Mouse (Mus musculus) limb, embryonic 12.5 days (tissue): ENCODE measurements at regions not wholly inside any gene's neighbourhood (a gene's known extent, or its start where the extent isn't known, plus 50 kb on each side); places are given as distances from the start of the nearest gene placed in this dataset.

Source experiments
- ATAC-seq: fragments of 200-750 bp; cut with Nextera tagmentation; 2 replicates; pipeline ENCODE4 v1.8.0; 2017; ENCODE audit warnings: low read depth, moderate TSS enrichment; ENCODE audit not compliant: insufficient number of reproducible peaks, insufficient read depth, low FRiP score, low TSS enrichment
- H3K27ac ChIP-seq: fragments of 300-500 bp; sonication (generic); 2 replicates; pipeline ENCODE4 v1.5.1; 2016; ENCODE audit warnings: mild to moderate bottlenecking, moderate library complexity
- H3K27me3 ChIP-seq: fragments of 300-500 bp; sonication (generic); 2 replicates; pipeline ENCODE4 v1.6.1; 2016; ENCODE audit warnings: mild to moderate bottlenecking, moderate library complexity
- H3K36me3 ChIP-seq: fragments of 300-500 bp; sonication (generic); 2 replicates; pipeline ENCODE4 v1.6.1; 2016; ENCODE audit warnings: mild to moderate bottlenecking, moderate library complexity
- H3K4me1 ChIP-seq: fragments of 300-500 bp; sonication (generic); replicated peaks from 2 replicates; pipeline ENCODE4 v1.6.1; 2016
- H3K4me2 ChIP-seq: fragments of 300-500 bp; sonication (generic); 2 replicates; pipeline ENCODE4 v1.6.1; 2016; ENCODE audit warnings: mild to moderate bottlenecking, moderate library complexity
- H3K4me3 ChIP-seq: fragments of 300-500 bp; sonication (generic); replicated peaks from 2 replicates; pipeline ENCODE4 v1.5.1; 2016; ENCODE audit warnings: mild to moderate bottlenecking
- H3K9ac ChIP-seq: fragments of 300-500 bp; sonication (generic); replicated peaks from 2 replicates; pipeline ENCODE4 v1.6.1; 2016; ENCODE audit warnings: mild to moderate bottlenecking, moderate library complexity
- H3K9me3 ChIP-seq: fragments of 300-500 bp; sonication (generic); 2 replicates; pipeline ENCODE4 v1.6.1; 2016; ENCODE audit warnings: mild to moderate bottlenecking, moderate library complexity
- WGBS: fragments of 180-500 bp; shearing (Covaris S2); methylation state at CpG from one replicate; pipeline ENCODE4 v1.1.7; 2016; 5-methylcytosine and 5-hydroxymethylcytosine counted together

- Histone ChIP-seq H3K4me2 (no peak overlapping the region), H3K9me3 (no peaks in the 10 kb centered on the region), H3K27me3 (no peaks in the 10 kb centered on the region), H3K4me3 (no peak overlapping the region), H3K36me3 (no peaks in the 10 kb centered on the region), H3K9ac (no peak overlapping the region), H3K4me1 (peaks cover 5% of the 10 kb centered on the region; the same call in 1 of the 2 replicates), H3K27ac (no peak overlapping the region)
- ATAC-seq: no peak
- WGBS: 75% methylated on average over 8 of the region's 8 CpGs
Observed at GRCm38 (mm10) chr3:149102846-149103245, 112.5 kb upstream of the Adgrl2 start.

GRCm38 (mm10) chr3:149101785-149102184 is 111.4 kb upstream of the Adgrl2 start:
- peaks cover 5% of the 10 kb centered on the region; the same call in 1 of the 2 replicates for H3K4me1 ChIP-seq
- H3K36me3 ChIP-seq: no peaks in the 10 kb centered on the region
- no peak overlapping the region for H3K4me3 ChIP-seq
- H3K4me2 ChIP-seq: no peak overlapping the region
- WGBS: 82% methylated on average over 10 of the region's 10 CpGs
- no peak for ATAC-seq
- H3K27ac ChIP-seq: no peak overlapping the region
- no peaks in the 10 kb centered on the region for H3K9me3 ChIP-seq
- H3K27me3 ChIP-seq: no peaks in the 10 kb centered on the region
- H3K9ac ChIP-seq: no peak overlapping the region

- WGBS: 71% methylated on average over 4 of the region's 4 CpGs
- Histone ChIP-seq H3K4me3 (no peak overlapping the region), H3K9ac (no peak overlapping the region), H3K27ac (no peak overlapping the region), H3K4me2 (no peak overlapping the region), H3K36me3 (no peaks in the 10 kb centered on the region), H3K4me1 (no peaks in the 10 kb centered on the region), H3K27me3 (no peaks in the 10 kb centered on the region), H3K9me3 (no peaks in the 10 kb centered on the region)
- no peak for ATAC-seq
Observed at GRCm38 (mm10) chr3:149098764-149099163, 108.4 kb upstream of the Adgrl2 start.

GRCm38 (mm10) chr3:149097026-149097425 is 106.7 kb upstream of the Adgrl2 start:
- no peak overlapping the region for H3K27ac ChIP-seq
- 84% methylated on average over 4 of the region's 4 CpGs for WGBS
- no peak overlapping the region for H3K9ac ChIP-seq
- no peaks in the 10 kb centered on the region for H3K36me3 ChIP-seq
- no peak overlapping the region for H3K4me3 ChIP-seq
- no peak overlapping the region for H3K4me2 ChIP-seq
- no peak for ATAC-seq
- no peaks in the 10 kb centered on the region for H3K9me3 ChIP-seq
- H3K4me1 ChIP-seq: peaks cover 13% of the 10 kb centered on the region; the same call in 1 of the 2 replicates
- no peaks in the 10 kb centered on the region for H3K27me3 ChIP-seq

- H3K27ac ChIP-seq: no peak overlapping the region
- ATAC-seq: no peak
- WGBS: 3% methylated on average over 5 of the region's 5 CpGs
- H3K4me2 ChIP-seq: peak overlapping the region; percentile 34
- peaks cover 51% of the 10 kb centered on the region for H3K4me1 ChIP-seq
- H3K36me3 ChIP-seq: no peaks in the 10 kb centered on the region
- no peak overlapping the region for H3K9ac ChIP-seq
- no peaks in the 10 kb centered on the region for H3K9me3 ChIP-seq
- H3K4me3 ChIP-seq: 0 out of 2 replicates have a peak overlapping the region, but pooled peaks have one; percentile 11
- no peaks in the 10 kb centered on the region for H3K27me3 ChIP-seq
Observed at GRCm38 (mm10) chr3:149092649-149093048, 102.3 kb upstream of the Adgrl2 start.

GRCm38 (mm10) chr3:149090103-149090502 is 99.7 kb upstream of the Adgrl2 start:
- Histone ChIP-seq H3K4me3 (no peak overlapping the region), H3K27ac (0 out of 2 replicates have a peak overlapping the region, but pooled peaks have one; percentile 14), H3K36me3 (no peaks in the 10 kb centered on the region), H3K4me1 (peaks cover 74% of the 10 kb centered on the region), H3K4me2 (peak overlapping the region; percentile 4; the same call in 1 of the 2 replicates), H3K27me3 (no peaks in the 10 kb centered on the region), H3K9ac (no peak overlapping the region), H3K9me3 (no peaks in the 10 kb centered on the region)
- WGBS: 7% methylated on average over 5 of the region's 5 CpGs
- no peak for ATAC-seq

GRCm38 (mm10) chr3:149088621-149089128 is 98.3 kb upstream of the Adgrl2 start:
- Histone ChIP-seq H3K4me1 (peaks cover 84% of the 10 kb centered on the region), H3K27ac (no peak overlapping the region), H3K9ac (0 out of 2 replicates have a peak overlapping the region, but pooled peaks have one; percentile 12), H3K36me3 (no peaks in the 10 kb centered on the region), H3K9me3 (no peaks in the 10 kb centered on the region), H3K27me3 (no peaks in the 10 kb centered on the region), H3K4me2 (peak overlapping the region; percentile 62), H3K4me3 (peak overlapping the region; percentile 28)
- peak; percentile 37; the same call in 1 of the 2 replicates for ATAC-seq
- 5% methylated on average over 16 of the region's 16 CpGs for WGBS

GRCm38 (mm10) chr3:149087488-149087887 is 97.1 kb upstream of the Adgrl2 start:
- Histone ChIP-seq H3K4me3 (no peak overlapping the region), H3K4me1 (peaks cover 81% of the 10 kb centered on the region), H3K4me2 (no peak overlapping the region), H3K9me3 (no peaks in the 10 kb centered on the region), H3K27me3 (no peaks in the 10 kb centered on the region), H3K27ac (no peak overlapping the region), H3K36me3 (no peaks in the 10 kb centered on the region), H3K9ac (no peak overlapping the region)
- no peak for ATAC-seq
- 85% methylated on average over 8 of the region's 8 CpGs for WGBS

- Histone ChIP-seq H3K9me3 (no peaks in the 10 kb centered on the region), H3K4me2 (no peak overlapping the region)
Observed at GRCm38 (mm10) chr3:149086704-149087103, 96.3 kb upstream of the Adgrl2 start.

GRCm38 (mm10) chr3:149086086-149086485 is 95.7 kb upstream of the Adgrl2 start:
- Histone ChIP-seq H3K9me3 (no peaks in the 10 kb centered on the region), H3K4me2 (no peak overlapping the region), H3K27me3 (no peaks in the 10 kb centered on the region), H3K9ac (no peak overlapping the region), H3K27ac (no peak overlapping the region), H3K4me3 (no peak overlapping the region), H3K4me1 (peaks cover 69% of the 10 kb centered on the region), H3K36me3 (no peaks in the 10 kb centered on the region)
- 67% methylated on average over 3 of the region's 3 CpGs for WGBS
- ATAC-seq: no peak

More at GRCm38 (mm10) chr3:149086704-149087103, 96.3 kb upstream of the Adgrl2 start:
- no peak overlapping the region for H3K9ac ChIP-seq
- no peak overlapping the region for H3K4me3 ChIP-seq
- WGBS: 23% methylated on average over 5 of the region's 5 CpGs
- no peaks in the 10 kb centered on the region for H3K36me3 ChIP-seq
- no peak overlapping the region for H3K27ac ChIP-seq
- ATAC-seq: no peak
- H3K4me1 ChIP-seq: peaks cover 73% of the 10 kb centered on the region
- no peaks in the 10 kb centered on the region for H3K27me3 ChIP-seq

- no peak overlapping the region for H3K9ac ChIP-seq
- 64% methylated on average over 10 of the region's 10 CpGs for WGBS
- no peak overlapping the region for H3K27ac ChIP-seq
- H3K9me3 ChIP-seq: no peaks in the 10 kb centered on the region
- ATAC-seq: no peak
- H3K4me3 ChIP-seq: no peak overlapping the region
- H3K4me1 ChIP-seq: peaks cover 60% of the 10 kb centered on the region
- no peaks in the 10 kb centered on the region for H3K36me3 ChIP-seq
- no peaks in the 10 kb centered on the region for H3K27me3 ChIP-seq
- H3K4me2 ChIP-seq: no peak overlapping the region
Observed at GRCm38 (mm10) chr3:149084861-149085598, 94.7 kb upstream of the Adgrl2 start.
